Mouse (Mus musculus): ENCODE results near the gene Slc26a3. TPM values are rescaled to one million over a fixed set of nuclear protein-coding genes. Genes with fewer than 3 reads are reported as not detected.
A peak's percentile ranks its signal among the peaks of the same experiment; 100 is the strongest.
"Not testable (repeated sequence)": the region's sequence is repeated elsewhere in the genome, so short reads cannot be mapped to it uniquely, and the experiment has no call there.

Gene Slc26a3
- total RNA-seq, 2 experiments from 2014 or later: not detected

GRCm38 (mm10) chr12:31444827-31445226, 54.2 kb downstream of the Slc26a3 start:
- no peak for DNase-seq
- intact Hi-C loops (cut with DNase I): no loop called here

GRCm38 (mm10) chr12:31449341-31449740, 58.7 kb downstream of the Slc26a3 start:
- no peak overlapping the region for H3K27ac ChIP-seq
- no peak for DNase-seq
- no peak for TF ChIP-seq CTCF (IDR thresholded peaks at IDR 0.05)
- intact Hi-C loops (cut with DNase I): no loop called here
- H3K4me3 ChIP-seq: no peak overlapping the region

More at GRCm38 (mm10) chr12:31444827-31445226, 54.2 kb downstream of the Slc26a3 start:
- Histone ChIP-seq H3K27ac (no peak overlapping the region), H3K4me3 (no peak overlapping the region)
- no peak for TF ChIP-seq CTCF (IDR thresholded peaks at IDR 0.05)

- no peak overlapping the region for H3K4me3 ChIP-seq
- intact Hi-C loops (cut with DNase I): no loop called here
- no peak overlapping the region for H3K27ac ChIP-seq
- TF ChIP-seq CTCF (IDR thresholded peaks at IDR 0.05): no peak
- no peak for DNase-seq
Observed at GRCm38 (mm10) chr12:31456271-31456670, 65.6 kb downstream of the Slc26a3 start.

DNA sequence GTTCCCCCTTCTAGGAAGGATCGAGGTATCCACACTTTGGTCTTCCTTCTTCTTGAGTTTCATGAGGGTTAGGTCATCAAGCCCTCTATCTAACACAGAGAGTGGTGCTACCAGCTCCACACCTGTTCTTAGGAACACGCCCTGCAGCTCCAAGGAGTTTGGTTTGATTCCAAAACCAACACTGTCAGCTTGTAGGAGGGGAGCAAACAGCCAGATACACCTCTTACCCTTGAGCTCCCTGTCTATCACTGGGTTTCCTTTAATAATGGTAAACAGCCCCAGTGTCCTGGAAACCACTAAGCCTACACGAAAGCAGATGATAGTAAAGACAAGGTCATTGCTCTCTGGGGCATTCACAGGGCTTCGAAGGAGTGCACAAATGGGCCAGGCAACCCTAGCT, 67.8 kb downstream of the Slc26a3 start:
- H3K4me3 ChIP-seq: no peak overlapping the region
- no peak for TF ChIP-seq CTCF (IDR thresholded peaks at IDR 0.05)
- intact Hi-C loops (cut with DNase I): no loop called here
- no peak overlapping the region for H3K27ac ChIP-seq
- no peak for DNase-seq

DNA sequence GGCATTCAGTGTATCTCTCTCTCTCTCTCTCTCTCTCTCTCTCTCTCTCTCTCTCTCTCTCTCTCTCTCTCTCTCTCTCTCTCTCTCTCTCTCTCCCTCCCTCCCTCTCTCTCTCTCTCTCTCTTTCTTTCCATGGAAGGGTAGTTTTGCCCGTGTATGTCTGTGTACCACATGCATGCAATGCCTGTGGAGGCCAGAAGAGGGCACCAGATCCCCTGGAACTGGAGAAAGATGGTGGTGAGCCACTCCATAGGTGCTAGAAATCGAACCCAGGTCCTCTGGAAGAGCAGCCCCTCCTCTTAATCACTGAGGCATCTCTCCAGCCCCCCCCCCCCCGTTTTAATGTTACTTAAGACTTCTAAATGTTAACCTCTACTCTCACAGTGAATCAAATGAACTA, 69.6 kb downstream of the Slc26a3 start:
- DNase-seq; intact Hi-C loops (cut with DNase I): not testable (repeated sequence)

GRCm38 (mm10) chr12:31461371-31461770, 70.7 kb downstream of the Slc26a3 start:
- no peak for TF ChIP-seq CTCF (IDR thresholded peaks at IDR 0.05)
- intact Hi-C loops (cut with DNase I): no loop called here
- no peak for DNase-seq
- Histone ChIP-seq H3K27ac (no peak overlapping the region), H3K4me3 (no peak overlapping the region)

More for the DNA sequence above, 69.6 kb downstream of the Slc26a3 start:
- H3K27ac ChIP-seq, H3K4me3 ChIP-seq: not testable (repeated sequence)
- peak; percentile 47 for TF ChIP-seq CTCF (IDR thresholded peaks at IDR 0.05)

GRCm38 (mm10) chr12:31462615-31463014, 71.9 kb downstream of the Slc26a3 start:
- Histone ChIP-seq H3K4me3 (no peak overlapping the region), H3K27ac (no peak overlapping the region)
- DNase-seq: no peak
- no peak for TF ChIP-seq CTCF (IDR thresholded peaks at IDR 0.05)
- intact Hi-C loops (cut with DNase I): no loop called here

DNA sequence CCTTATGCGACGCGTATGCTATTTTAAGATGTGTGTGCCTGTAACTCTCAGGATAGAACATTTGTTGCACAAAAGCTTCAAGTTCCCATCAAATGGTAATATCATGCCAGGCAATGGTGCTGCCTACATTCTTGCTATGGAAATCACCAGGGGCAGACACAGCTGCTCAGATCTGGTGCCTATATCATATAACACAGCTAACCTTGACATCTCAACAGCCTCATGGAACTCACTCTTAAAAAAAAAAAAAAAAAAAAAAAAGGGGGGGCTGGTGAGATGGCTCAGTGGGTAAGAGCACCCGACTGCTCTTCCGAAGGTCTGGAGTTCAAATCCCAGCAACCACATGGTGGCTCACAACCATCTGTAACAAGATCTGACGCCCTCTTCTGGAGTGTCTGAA, 87.5 kb downstream of the Slc26a3 start:
- H3K4me3 ChIP-seq; H3K27ac ChIP-seq; intact Hi-C loops (cut with DNase I); DNase-seq: not testable (repeated sequence)

- H3K27ac ChIP-seq: no peak overlapping the region
- no peak overlapping the region for H3K4me3 ChIP-seq
- TF ChIP-seq CTCF (IDR thresholded peaks at IDR 0.05): no peak
- intact Hi-C loops (cut with DNase I): no loop called here
- DNase-seq: peak; percentile 65
Observed at GRCm38 (mm10) chr12:31486431-31486830, 95.8 kb downstream of the Slc26a3 start.

GRCm38 (mm10) chr12:31498936-31499313, 108.3 kb downstream of the Slc26a3 start:
- peak overlapping the region; percentile 84 for H3K4me3 ChIP-seq
- intact Hi-C loops (cut with DNase I): loop anchor here (2.0 kb wide), 1 partner anchor 136 kb away; the partner anchor contains the start of gene Bcap29
- TF ChIP-seq CTCF (IDR thresholded peaks at IDR 0.05): no peak
- DNase-seq: no peak
- H3K27ac ChIP-seq: peak overlapping the region; percentile 98

DNA sequence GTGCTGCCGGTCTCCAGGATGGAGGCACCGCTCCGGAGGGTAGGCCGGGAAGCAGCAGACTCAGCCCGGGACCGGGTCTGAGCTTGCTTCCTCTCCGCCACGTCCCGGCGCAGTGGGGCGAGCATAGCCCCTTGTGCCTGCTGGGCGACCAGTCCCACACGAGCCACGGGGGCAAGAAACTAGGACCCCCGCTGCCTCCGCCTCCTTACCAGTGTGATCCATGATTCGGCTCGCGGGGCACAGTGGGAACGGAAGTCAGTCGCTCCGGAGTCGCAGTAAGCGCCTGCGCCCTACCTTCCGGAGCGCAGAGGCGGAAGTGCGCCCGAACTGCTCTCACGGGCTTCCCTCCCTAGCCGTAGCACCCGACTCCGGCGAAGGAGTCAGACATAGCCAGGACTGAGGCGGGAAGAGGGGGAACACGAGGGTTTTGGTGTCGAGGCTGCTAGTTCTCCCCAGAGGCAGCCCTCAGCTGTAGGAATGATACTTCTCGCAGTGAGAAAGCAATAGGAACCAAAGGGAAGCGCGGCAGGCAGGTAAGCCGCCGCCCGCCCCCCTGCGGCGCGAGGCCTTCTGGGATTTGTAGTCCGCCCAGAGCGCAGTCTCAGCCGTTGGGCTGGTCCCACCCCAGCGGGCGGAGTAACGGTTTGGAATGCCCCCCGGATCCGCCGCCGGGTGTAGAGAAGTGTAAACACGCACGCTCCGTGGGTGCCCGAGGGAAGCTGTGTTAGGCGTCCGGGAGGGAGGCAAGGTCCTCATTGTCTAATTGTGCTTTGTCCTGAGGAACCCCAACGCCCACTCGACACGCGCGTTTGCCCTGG, 108.9 kb downstream of the Slc26a3 start, which contains the start of gene Cbll1:
TSS of gene Cbll1 (minus strand) at position 303 of the 818 bp plus-strand sequence.
- intact Hi-C loops (cut with DNase I): loop anchor here (2.0 to 5.0 kb wide), 2 partner anchors 135 to 448 kb away; partner anchors contain the start of gene Bcap29
- no peak for TF ChIP-seq CTCF (IDR thresholded peaks at IDR 0.05)
- peak; percentile 97 for DNase-seq
- H3K27ac ChIP-seq: peak within 1 kb of the TSS; percentile 98
- peak within 1 kb of the TSS; percentile 84 for H3K4me3 ChIP-seq

DNA sequence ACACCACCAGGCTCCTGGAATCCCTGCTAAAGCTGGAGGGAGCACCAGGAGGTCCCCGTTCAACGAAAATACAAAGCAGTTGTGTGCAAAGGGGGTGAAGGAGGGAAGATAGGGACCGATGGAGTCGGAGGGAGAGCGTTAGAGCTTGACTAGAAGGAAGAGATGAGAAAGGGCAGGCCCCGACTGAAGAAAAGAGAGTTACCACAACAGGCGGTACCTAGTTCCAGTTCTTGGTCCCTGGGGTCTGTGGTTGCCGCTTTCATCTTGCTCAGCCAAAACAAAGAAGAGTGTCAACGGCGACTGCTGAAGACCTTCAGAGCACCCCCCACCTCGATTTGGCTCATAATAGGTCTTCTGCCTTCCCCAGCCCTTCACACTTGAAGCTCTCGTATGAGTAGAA, 109.5 kb downstream of the Slc26a3 start:
- TF ChIP-seq CTCF (IDR thresholded peaks at IDR 0.05): no peak

DNA sequence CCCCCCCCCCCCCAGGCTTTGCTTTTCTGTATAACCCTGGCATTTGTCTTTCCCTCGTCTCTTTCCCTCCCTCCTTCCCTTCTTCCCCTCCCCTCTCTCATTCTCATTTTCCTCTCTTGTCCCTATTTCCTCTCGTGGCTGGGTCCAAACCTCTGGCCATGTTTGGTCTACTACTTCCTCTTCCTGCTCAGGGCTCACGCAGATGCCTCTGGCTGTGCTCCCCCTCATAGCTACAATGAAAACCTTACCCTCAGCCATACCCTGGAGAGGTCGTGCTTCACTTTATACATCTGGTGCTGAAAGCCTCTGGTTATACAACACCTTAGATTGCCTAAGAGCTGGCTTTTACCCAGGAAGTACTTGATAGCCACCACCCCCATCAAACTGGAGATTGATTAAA, 110.6 kb downstream of the Slc26a3 start:
- TF ChIP-seq CTCF (IDR thresholded peaks at IDR 0.05): no peak
- H3K27ac ChIP-seq: no peak overlapping the region
- no peak for DNase-seq
- intact Hi-C loops (cut with DNase I): loop anchor here (5.0 kb wide), 1 partner anchor 446 kb away; no protein-coding TSS in a partner anchor
- no peak overlapping the region for H3K4me3 ChIP-seq

More for the DNA sequence above, 109.5 kb downstream of the Slc26a3 start:
- intact Hi-C loops (cut with DNase I): loop anchor here (5.0 kb wide), 1 partner anchor 447 kb away; no protein-coding TSS in a partner anchor
- no peak for DNase-seq
- H3K27ac ChIP-seq: peak overlapping the region; percentile 98
- H3K4me3 ChIP-seq: peak overlapping the region; percentile 84

All from gastrocnemius, adult 2 months (tissue).